Mouse (Mus musculus) liver, adult 2 months (tissue): ENCODE measurements at regions not wholly inside any gene's neighbourhood (a gene's known extent, or its start where the extent isn't known, plus 50 kb on each side); places are given as distances from the start of the nearest gene placed in this dataset.

Source experiments
- CTCF ChIP-seq: fragments of 200-500 bp; IDR thresholded peaks from 2 replicates; pipeline ENCODE4 v1.5.1; 2011; ENCODE audit warnings: low read depth, low read length, control low read depth
- POLR2A ChIP-seq: fragments of 200-500 bp; IDR thresholded peaks from 2 replicates; pipeline ENCODE4 v1.6.1; 2011; ENCODE audit warnings: low read length, control low read depth; ENCODE audit not compliant: insufficient read depth; ENCODE audit errors: extremely low read depth

- TF ChIP-seq POLR2A: no peak
- TF ChIP-seq CTCF: no peak
Measured at GRCm38 (mm10) chr14:28645807-28646206, 141.3 kb downstream of the Wnt5a start.
